Mouse (Mus musculus) limb, embryonic 15.5 days (tissue): ENCODE results near the gene Cdc42ep2. TPM values are rescaled to one million over a fixed set of nuclear protein-coding genes. Genes with fewer than 3 reads are reported as not detected.
"Not testable (repeated sequence)": the region's sequence is repeated elsewhere in the genome, so short reads cannot be mapped to it uniquely, and the experiment has no call there.

ENCODE experiments used
- ATAC-seq: fragments of 200-750 bp; cut with Nextera tagmentation; 2 replicates; pipeline ENCODE4 v1.8.0; 2017; ENCODE audit warnings: low read depth, moderate TSS enrichment; ENCODE audit not compliant: insufficient number of reproducible peaks, low FRiP score, low TSS enrichment
- H3K27ac ChIP-seq: fragments of 300-500 bp; sonication (generic); 2 replicates; pipeline ENCODE4 v1.5.1; 2015; ENCODE audit warnings: moderate library complexity, mild to moderate bottlenecking, inconsistent platforms
- H3K27me3 ChIP-seq: fragments of 300-500 bp; sonication (generic); 2 replicates; pipeline ENCODE4 v1.6.1; 2015; ENCODE audit warnings: inconsistent platforms
- H3K36me3 ChIP-seq: fragments of 300-500 bp; sonication (generic); 2 replicates; pipeline ENCODE4 v1.6.1; 2015; ENCODE audit warnings: inconsistent platforms
- H3K4me1 ChIP-seq: fragments of 300-500 bp; sonication (generic); 2 replicates; pipeline ENCODE4 v1.6.1; 2015; ENCODE audit warnings: inconsistent platforms
- H3K4me2 ChIP-seq: fragments of 300-500 bp; sonication (generic); 2 replicates; pipeline ENCODE4 v1.6.1; 2015; ENCODE audit warnings: mild to moderate bottlenecking, inconsistent platforms
- H3K4me3 ChIP-seq: fragments of 300-500 bp; sonication (generic); 2 replicates; pipeline ENCODE4 v1.5.1; 2015; ENCODE audit warnings: mild to moderate bottlenecking, inconsistent platforms
- H3K9ac ChIP-seq: fragments of 300-500 bp; sonication (generic); 2 replicates; pipeline ENCODE4 v1.6.1; 2015; ENCODE audit warnings: inconsistent platforms
- H3K9me3 ChIP-seq: fragments of 300-500 bp; sonication (generic); 2 replicates; pipeline ENCODE4 v1.6.1; 2016; ENCODE audit warnings: inconsistent platforms
- WGBS: fragments of 180-500 bp; shearing (Covaris S2); methylation state at CpG from one replicate; pipeline ENCODE4 v1.1.7; 2015; 5-methylcytosine and 5-hydroxymethylcytosine counted together
- polyA plus RNA-seq: library from polyadenylated mRNA; unstranded; fragments of >200 nt; fragmentation: Nextera tagmentation; extraction: Ambion mirVana; gene quantifications from 2 replicates; pipeline ENCODE4 v1.2.1, GENCODE M21; 2015

The Cdc42ep2 gene
- polyA plus RNA-seq, 1 experiment from 2014 or later, result 9.2 TPM

GRCm38 (mm10) chr19:5907275-5907674, 17.3 kb downstream of the Cdc42ep2 start:
- Histone ChIP-seq H3K27me3 (no peaks in the 10 kb centered on the region), H3K4me1 (peaks cover 21% of the 10 kb centered on the region), H3K36me3 (peaks cover 54% of the 10 kb centered on the region), H3K27ac (no peak overlapping the region), H3K9ac (no peak overlapping the region), H3K4me2 (no peak overlapping the region), H3K9me3 (no peaks in the 10 kb centered on the region), H3K4me3 (no peak overlapping the region)
- 70% methylated on average over 3 of the region's 3 CpGs for WGBS
- no peak for ATAC-seq

GRCm38 (mm10) chr19:5894002-5894678, 30.5 kb downstream of the Cdc42ep2 start, which contains the start of gene Tigd3:
Gene Tigd3, minus strand, starts transcription at chr19:5894149.
- peaks cover 19% of the 10 kb centered on the region for H3K4me1 ChIP-seq
- peaks cover 36% of the 10 kb centered on the region for H3K36me3 ChIP-seq
- no peaks in the 10 kb centered on the region for H3K27me3 ChIP-seq
- peak within 1 kb of the TSS; percentile 69 for H3K9ac ChIP-seq
- peak; percentile 95 for ATAC-seq
- H3K4me3 ChIP-seq, result peak within 1 kb of the TSS; percentile 56
- H3K27ac ChIP-seq, result peak within 1 kb of the TSS; percentile 38; the same call in 1 of the 2 replicates
- H3K4me2 ChIP-seq, result peak within 1 kb of the TSS; percentile 85
- H3K9me3 ChIP-seq, result no peaks in the 10 kb centered on the region
- 2% methylated on average over 36 of the region's 36 CpGs for WGBS

- Histone ChIP-seq H3K9me3 (no peaks in the 10 kb centered on the region), H3K9ac (peak overlapping the region; percentile 69), H3K4me2 (peak overlapping the region; percentile 85), H3K4me3 (peak overlapping the region; percentile 56), H3K27me3 (no peaks in the 10 kb centered on the region), H3K36me3 (peaks cover 32% of the 10 kb centered on the region), H3K27ac (peak overlapping the region; percentile 38; the same call in 1 of the 2 replicates), H3K4me1 (peaks cover 19% of the 10 kb centered on the region)
- WGBS, result 20% methylated on average over 15 of the region's 31 CpGs
- 0 out of 2 replicates have a peak, but pooled peaks have one; percentile 9 for ATAC-seq
Observed at GRCm38 (mm10) chr19:5893282-5894001, 31.2 kb downstream of the Cdc42ep2 start.

GRCm38 (mm10) chr19:5892735-5893134, 31.9 kb downstream of the Cdc42ep2 start:
- 96% methylated on average over 13 of the region's 13 CpGs for WGBS
- H3K27ac ChIP-seq, result no peak overlapping the region
- H3K36me3 ChIP-seq, result peaks cover 28% of the 10 kb centered on the region
- H3K9me3 ChIP-seq, result no peaks in the 10 kb centered on the region
- no peak overlapping the region for H3K4me3 ChIP-seq
- H3K27me3 ChIP-seq, result no peaks in the 10 kb centered on the region
- H3K4me1 ChIP-seq, result peaks cover 19% of the 10 kb centered on the region
- ATAC-seq, result no peak
- H3K9ac ChIP-seq, result no peak overlapping the region
- peak overlapping the region; percentile 85; the same call in 1 of the 2 replicates for H3K4me2 ChIP-seq

- Histone ChIP-seq H3K9ac (no peak overlapping the region), H3K9me3 (no peaks in the 10 kb centered on the region), H3K36me3 (peaks cover 23% of the 10 kb centered on the region), H3K4me3 (no peak overlapping the region), H3K27ac (no peak overlapping the region), H3K4me2 (no peak overlapping the region), H3K27me3 (no peaks in the 10 kb centered on the region), H3K4me1 (peaks cover 19% of the 10 kb centered on the region)
- no peak for ATAC-seq
- WGBS, result 94% methylated on average over 7 of the region's 7 CpGs
Observed at GRCm38 (mm10) chr19:5892262-5892661, 32.4 kb downstream of the Cdc42ep2 start.

GRCm38 (mm10) chr19:5891521-5892258, 32.9 kb downstream of the Cdc42ep2 start:
- ATAC-seq, result no peak
- H3K27ac ChIP-seq, result no peak overlapping the region
- no peak overlapping the region for H3K4me3 ChIP-seq
- no peak overlapping the region for H3K4me2 ChIP-seq
- peaks cover 19% of the 10 kb centered on the region for H3K36me3 ChIP-seq
- H3K9me3 ChIP-seq, result no peaks in the 10 kb centered on the region
- H3K4me1 ChIP-seq, result peaks cover 19% of the 10 kb centered on the region
- 93% methylated on average over 12 of the region's 12 CpGs for WGBS
- H3K9ac ChIP-seq, result no peak overlapping the region
- H3K27me3 ChIP-seq, result no peaks in the 10 kb centered on the region

GRCm38 (mm10) chr19:5889211-5889610, 35.4 kb downstream of the Cdc42ep2 start:
- WGBS, result 75% methylated on average over 4 of the region's 4 CpGs
- Histone ChIP-seq H3K9ac (no peak overlapping the region), H3K4me2 (no peak overlapping the region), H3K36me3 (peaks cover 8% of the 10 kb centered on the region; the same call in 1 of the 2 replicates), H3K27me3 (no peaks in the 10 kb centered on the region), H3K4me1 (peaks cover 12% of the 10 kb centered on the region), H3K9me3 (no peaks in the 10 kb centered on the region), H3K4me3 (no peak overlapping the region), H3K27ac (no peak overlapping the region)
- ATAC-seq, result no peak

- Histone ChIP-seq H3K4me1 (0 out of 2 replicates have a peak, but pooled peaks cover 3% of the 10 kb centered on the region), H3K36me3 (peaks cover 8% of the 10 kb centered on the region; the same call in 1 of the 2 replicates), H3K9ac (no peak overlapping the region), H3K4me2 (no peak overlapping the region), H3K4me3 (no peak overlapping the region), H3K27me3 (no peaks in the 10 kb centered on the region), H3K9me3 (no peaks in the 10 kb centered on the region), H3K27ac (no peak overlapping the region)
- 74% methylated on average over 3 of the region's 3 CpGs for WGBS
- no peak for ATAC-seq
Observed at GRCm38 (mm10) chr19:5887234-5887815, 37.3 kb downstream of the Cdc42ep2 start.

- H3K36me3 ChIP-seq, result no peaks in the 10 kb centered on the region
Observed at GRCm38 (mm10) chr19:5885838-5886237, 38.8 kb downstream of the Cdc42ep2 start.

GRCm38 (mm10) chr19:5883935-5884334, 40.7 kb downstream of the Cdc42ep2 start:
- Histone ChIP-seq H3K27me3 (no peaks in the 10 kb centered on the region), H3K4me3 (no peak overlapping the region), H3K4me2 (no peak overlapping the region), H3K9me3 (no peaks in the 10 kb centered on the region), H3K27ac (no peak overlapping the region), H3K36me3 (no peaks in the 10 kb centered on the region), H3K9ac (no peak overlapping the region), H3K4me1 (0 out of 2 replicates have a peak, but pooled peaks cover 3% of the 10 kb centered on the region)
- WGBS, result 29% methylated on average over 1 of the region's 1 CpGs
- ATAC-seq, result no peak

More at GRCm38 (mm10) chr19:5885838-5886237, 38.8 kb downstream of the Cdc42ep2 start:
- 59% methylated on average over 4 of the region's 4 CpGs for WGBS
- H3K9ac ChIP-seq, result no peak overlapping the region
- 0 out of 2 replicates have a peak, but pooled peaks cover 3% of the 10 kb centered on the region for H3K4me1 ChIP-seq
- no peak overlapping the region for H3K4me2 ChIP-seq
- ATAC-seq, result no peak
- no peak overlapping the region for H3K4me3 ChIP-seq
- no peaks in the 10 kb centered on the region for H3K27me3 ChIP-seq
- H3K9me3 ChIP-seq, result no peaks in the 10 kb centered on the region
- no peak overlapping the region for H3K27ac ChIP-seq

- not testable (repeated sequence) for H3K9me3 ChIP-seq, H3K9ac ChIP-seq, ATAC-seq, H3K4me3 ChIP-seq, H3K27me3 ChIP-seq, H3K27ac ChIP-seq, H3K36me3 ChIP-seq, H3K4me2 ChIP-seq
- 67% methylated on average over 5 of the region's 5 CpGs for WGBS
- H3K4me1 ChIP-seq, result peaks cover 15% of the 10 kb centered on the region
Observed at GRCm38 (mm10) chr19:5882079-5882478, 42.5 kb downstream of the Cdc42ep2 start.
